Mouse (Mus musculus) lung, postnatal 0 days (tissue): ENCODE results near the gene Rcsd1.
A peak's percentile ranks its signal among the peaks of the same experiment; 100 is the strongest.

Experiments
- CTCF ChIP-seq: IDR thresholded peaks from 2 replicates; pipeline ENCODE4 v1.5.1; 2016; ENCODE audit warnings: antibody characterized with exemption, mild to moderate bottlenecking
- EP300 ChIP-seq: IDR thresholded peaks from 2 replicates; pipeline ENCODE4 v1.6.1; 2016; ENCODE audit warnings: antibody characterized with exemption, mild to moderate bottlenecking, control low read depth

GRCm38 (mm10) chr1:165653126-165653885 is 56.3 kb downstream of the Rcsd1 start:
- TF ChIP-seq CTCF (peak; percentile 16; the same call in 1 of the 2 replicates), EP300 (no peak)
